Mouse (Mus musculus) spleen, postnatal 4 days (tissue): Measurements from ENCODE around the gene Fubp1.
A peak's percentile ranks its signal among the peaks of the same experiment; 100 is the strongest.

ENCODE experiments used
- DNase-seq, 2 experiments: peaks; one replicate each; pipeline ENCODE4 v3.0.0; 2022; ENCODE audit warnings: low spot score in 2 of 2

Fubp1 gene

GRCm38 (mm10) chr3:152209967-152210634 lies at the start of gene Fubp1, which contains the start of gene Dnajb4:
Gene Fubp1 (plus strand): TSS chr3:152210422.
Gene Dnajb4 (minus strand): TSS chr3:152210302.
- peak; percentile 100 for DNase-seq

- DNase-seq: no peak
Measured at GRCm38 (mm10) chr3:152160607-152161006, 49.6 kb upstream of the Fubp1 start.

- DNase-seq: no peak
Measured at GRCm38 (mm10) chr3:152163320-152163719, 46.9 kb upstream of the Fubp1 start.

GRCm38 (mm10) chr3:152165014-152165350 lies 45.2 kb upstream of the Fubp1 start:
- no peak for DNase-seq

- DNase-seq: no peak
Measured at GRCm38 (mm10) chr3:152165351-152166098, 44.7 kb upstream of the Fubp1 start.

GRCm38 (mm10) chr3:152166099-152166423 lies 44.2 kb upstream of the Fubp1 start, which contains the start of gene Gipc2:
Gene Gipc2 (minus strand): TSS chr3:152166230.
- DNase-seq: no peak

- no peak for DNase-seq
Measured at GRCm38 (mm10) chr3:152166699-152167451, 43.3 kb upstream of the Fubp1 start.

GRCm38 (mm10) chr3:152168007-152168406 lies 42.2 kb upstream of the Fubp1 start:
- DNase-seq: no peak

GRCm38 (mm10) chr3:152170407-152170806 lies 39.8 kb upstream of the Fubp1 start:
- DNase-seq: no peak

GRCm38 (mm10) chr3:152171236-152171635 lies 39.0 kb upstream of the Fubp1 start:
- no peak for DNase-seq

GRCm38 (mm10) chr3:152171862-152172261 lies 38.4 kb upstream of the Fubp1 start:
- DNase-seq: no peak

GRCm38 (mm10) chr3:152172322-152172935 lies 37.8 kb upstream of the Fubp1 start:
- no peak for DNase-seq

GRCm38 (mm10) chr3:152178816-152179215 lies 31.4 kb upstream of the Fubp1 start:
- DNase-seq: no peak

GRCm38 (mm10) chr3:152179285-152179684 lies 30.9 kb upstream of the Fubp1 start:
- no peak for DNase-seq

- DNase-seq: no peak
Measured at GRCm38 (mm10) chr3:152180624-152181023, 29.6 kb upstream of the Fubp1 start.

- DNase-seq: no peak
Measured at GRCm38 (mm10) chr3:152183522-152183921, 26.7 kb upstream of the Fubp1 start.

- no peak for DNase-seq
Measured at GRCm38 (mm10) chr3:152186106-152186505, 24.1 kb upstream of the Fubp1 start.

- no peak for DNase-seq
Measured at GRCm38 (mm10) chr3:152189306-152189705, 20.9 kb upstream of the Fubp1 start.

- peak in 1 of 2 experiments; percentile 63 for DNase-seq
Measured at GRCm38 (mm10) chr3:152190679-152191477, 19.3 kb upstream of the Fubp1 start.

- DNase-seq: no peak
Measured at GRCm38 (mm10) chr3:152191791-152192237, 18.4 kb upstream of the Fubp1 start.

- DNase-seq: no peak
Measured at GRCm38 (mm10) chr3:152192238-152192931, 17.8 kb upstream of the Fubp1 start.
